Comparison of ENCODE assay signal across 8 mouse cellular contexts in genomic region chr10:53462449-53463308, GRCm38 (mm10).
DNase-seq lines count a peak whose midpoint lies in the region.

No protein-coding gene starts in this region.

- peak; percentile 6 for DNase-seq in right cerebral cortex, postnatal 14 days
- DNase-seq in right cerebral cortex, postnatal 36 days (ENCODE audit: low spot score in 2 of 2), result no peak
- DNase-seq in heart, adult 8-10 months (ENCODE audit: low spot score), result peak; percentile 86
- peak; percentile 13 for DNase-seq in lung, postnatal 14 days
- DNase-seq in natural killer cell, adult 2 months (ENCODE audit: low spot score in 2 of 2), result no peak
- no peak for DNase-seq in Muller cell, postnatal 12 days (ENCODE audit: inconsistent ontology term)
- DNase-seq in cerebellum, adult 11-12 months, result no peak
- DNase-seq in left cerebral cortex, adult 8-10 months (ENCODE audit: low spot score in 2 of 2), result no peak

Comparison
In these comparisons a context has a peak if more than half of its experiments do, and no peak if none do; other contexts are left out.
1. DNase-seq: peak in right cerebral cortex, postnatal 14 days (single experiment), heart, adult 8-10 months (single experiment) and lung, postnatal 14 days (single experiment); none in right cerebral cortex, postnatal 36 days (0 of 2), natural killer cell, adult 2 months (0 of 2), Muller cell, postnatal 12 days (single experiment), cerebellum, adult 11-12 months (single experiment) and left cerebral cortex, adult 8-10 months (0 of 2).